Mouse (Mus musculus) ES-Bruce4 (cell line): Measurements from ENCODE around the gene Kcnj10. TPM values are rescaled to one million over a fixed set of nuclear protein-coding genes. Genes with fewer than 3 reads are reported as not detected.
A peak's percentile ranks its signal among the peaks of the same experiment; 100 is the strongest.

Experiments used
- H3K27ac ChIP-seq: 2 replicates; pipeline ENCODE4 v1.5.1; 2012; ENCODE audit warnings: low read length, inconsistent platforms; ENCODE audit not compliant: insufficient read depth
- H3K27me3 ChIP-seq: 2 replicates; pipeline ENCODE4 v1.6.1; 2012; ENCODE audit warnings: mild to moderate bottlenecking, low read length, inconsistent platforms; ENCODE audit not compliant: control insufficient read depth, poor library complexity, insufficient read depth, severe bottlenecking
- H3K36me3 ChIP-seq: 2 replicates; pipeline ENCODE4 v1.6.1; 2012; ENCODE audit warnings: inconsistent platforms, mild to moderate bottlenecking, low read length, moderate library complexity; ENCODE audit not compliant: control insufficient read depth, poor library complexity, insufficient read depth, severe bottlenecking
- H3K4me1 ChIP-seq: one replicate; pipeline ENCODE4 v1.8.1; 2011; ENCODE audit warnings: low read length; ENCODE audit not compliant: control insufficient read depth, insufficient read depth
- H3K4me3 ChIP-seq: 2 replicates; pipeline ENCODE4 v1.5.1; 2011; ENCODE audit warnings: low read depth, mild to moderate bottlenecking, low read length
- H3K9ac ChIP-seq: 2 replicates; pipeline ENCODE4 v1.6.1; 2012; ENCODE audit warnings: low read depth, mild to moderate bottlenecking, inconsistent platforms; ENCODE audit not compliant: poor library complexity, severe bottlenecking
- H3K9me3 ChIP-seq: replicated peaks from 2 replicates; pipeline ENCODE4 v1.6.1; 2012; ENCODE audit warnings: mild to moderate bottlenecking, low read length, inconsistent platforms; ENCODE audit not compliant: control insufficient read depth, poor library complexity, insufficient read depth, severe bottlenecking
- CTCF ChIP-seq: IDR thresholded peaks from one replicate; pipeline ENCODE4 v1.8.1; 2011; ENCODE audit warnings: low read depth, low read length
- EP300 ChIP-seq: IDR thresholded peaks from 2 replicates; pipeline ENCODE4 v1.6.1; 2011; ENCODE audit warnings: low read depth, low read length; ENCODE audit not compliant: insufficient read depth
- POLR2A ChIP-seq: IDR thresholded peaks from one replicate; pipeline ENCODE4 v1.8.1; 2011; ENCODE audit warnings: low read length; ENCODE audit not compliant: insufficient read depth
- polyA plus RNA-seq: library from polyadenylated mRNA; stranded (reverse); fragments of >200 nt; gene quantifications from 2 replicates; pipeline ENCODE4 v1.2.4, GENCODE M21; 2011; ENCODE audit warnings: low read depth; ENCODE audit not compliant: missing spikeins, insufficient read depth, insufficient read length

Kcnj10 gene
- polyA plus RNA-seq, 1 experiment: 1.0 TPM

DNA sequence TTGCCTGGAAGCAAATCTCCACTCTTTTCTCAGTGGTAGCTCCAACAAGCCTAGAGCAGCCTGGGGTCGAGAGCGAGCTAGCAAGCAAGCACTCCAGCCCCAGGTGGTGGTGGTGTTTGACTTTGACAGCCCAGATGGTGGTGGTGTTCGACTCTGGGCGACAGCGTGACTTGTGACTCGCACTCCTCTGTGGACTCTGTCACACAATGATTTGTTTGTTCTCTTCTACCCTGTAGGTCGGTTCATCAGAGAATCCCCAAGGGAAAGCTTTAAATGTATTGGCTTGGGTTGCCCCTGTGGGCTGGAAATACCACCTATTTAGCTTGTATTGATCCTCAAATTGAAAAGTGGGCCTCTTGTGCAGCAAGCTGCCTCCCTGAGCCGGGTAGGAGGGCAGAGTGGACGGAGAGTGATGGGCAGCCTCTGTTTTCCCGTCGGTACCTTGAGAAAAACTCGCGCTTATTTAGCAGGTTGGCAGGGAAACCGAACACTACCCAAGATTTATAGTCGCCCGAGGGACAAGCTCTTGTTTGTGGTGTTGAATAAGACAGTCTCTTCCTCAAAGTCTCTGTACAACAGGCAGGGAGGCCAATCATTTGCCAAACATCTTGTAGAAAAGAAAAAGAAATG lies 65.2 kb downstream of the Kcnj10 start:
- Histone ChIP-seq H3K9me3 (no peaks in the 10 kb centered on the region), H3K36me3 (no peaks in the 10 kb centered on the region), H3K9ac (no peak overlapping the region), H3K27me3 (no peaks in the 10 kb centered on the region), H3K27ac (no peak overlapping the region), H3K4me3 (no peak overlapping the region), H3K4me1 (no peaks in the 10 kb centered on the region)
- no peak for TF ChIP-seq EP300
- TF ChIP-seq CTCF: no peak
- no peak for TF ChIP-seq POLR2A

DNA sequence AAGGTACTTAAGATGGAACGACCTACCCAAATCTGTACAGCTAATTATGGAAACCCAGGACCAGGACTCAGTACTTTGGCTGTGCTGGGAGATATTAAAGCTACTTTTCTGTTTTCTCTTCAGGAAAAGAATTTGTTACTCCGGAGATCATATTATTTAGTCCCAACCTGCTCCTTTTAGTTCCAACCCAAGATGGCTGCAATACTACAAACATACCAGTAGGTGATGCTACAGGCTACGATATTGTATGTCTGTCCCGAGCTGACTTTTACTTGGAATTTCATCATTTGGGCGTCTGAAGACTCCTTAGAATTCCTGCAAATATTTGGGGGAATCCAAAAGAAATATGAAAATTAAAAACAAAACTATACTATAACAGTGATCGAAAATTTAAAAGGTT lies 68.0 kb downstream of the Kcnj10 start:
- Histone ChIP-seq H3K36me3 (no peaks in the 10 kb centered on the region), H3K4me3 (no peak overlapping the region), H3K27ac (no peak overlapping the region), H3K9ac (no peak overlapping the region), H3K27me3 (no peaks in the 10 kb centered on the region), H3K4me1 (no peaks in the 10 kb centered on the region), H3K9me3 (no peaks in the 10 kb centered on the region)
- no peak for TF ChIP-seq POLR2A
- peak; percentile 33 for TF ChIP-seq CTCF
- TF ChIP-seq EP300: no peak

DNA sequence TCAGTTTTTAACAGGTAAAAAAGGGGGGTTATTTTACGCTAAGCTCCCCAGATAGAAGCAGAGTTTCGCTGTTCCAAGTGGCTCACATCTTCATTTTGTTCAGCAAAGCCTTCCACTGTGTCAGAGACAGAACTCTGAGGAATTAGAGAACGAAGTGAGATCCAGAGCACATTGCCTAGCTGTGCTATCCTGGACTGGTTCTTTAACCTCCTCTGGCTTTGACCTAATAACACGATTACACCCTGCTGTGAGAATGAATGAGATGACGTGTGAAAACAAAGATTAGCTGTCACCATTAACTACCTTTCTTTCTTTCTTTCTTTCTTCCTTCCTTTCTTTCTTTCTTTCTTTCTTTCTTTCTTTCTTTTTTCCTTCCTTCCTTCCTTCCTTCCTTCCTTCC lies 68.4 kb downstream of the Kcnj10 start:
- no peaks in the 10 kb centered on the region for H3K27me3 ChIP-seq
- TF ChIP-seq POLR2A (no peak), EP300 (no peak), CTCF (no peak)
- no peak overlapping the region for H3K4me3 ChIP-seq

DNA sequence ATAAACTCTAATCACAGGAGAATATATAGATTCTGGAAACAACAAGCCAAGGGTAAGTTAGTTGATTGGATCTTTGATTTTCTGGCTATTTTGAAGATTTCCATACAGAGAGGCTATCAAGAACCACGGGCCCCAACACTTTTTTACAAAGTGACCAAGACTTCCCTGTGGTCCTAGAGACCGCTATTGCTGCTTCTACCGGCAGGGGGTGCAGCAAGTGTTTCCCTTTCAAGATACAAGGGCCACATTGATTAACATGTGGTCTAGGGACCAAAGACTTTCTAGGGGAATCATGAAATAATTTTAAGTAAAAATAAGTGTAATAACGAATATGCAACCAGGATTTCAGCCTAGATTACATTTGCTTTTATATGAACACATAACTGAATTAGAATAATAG lies 69.8 kb downstream of the Kcnj10 start:
- Histone ChIP-seq H3K36me3 (no peaks in the 10 kb centered on the region), H3K27me3 (no peaks in the 10 kb centered on the region), H3K9me3 (no peaks in the 10 kb centered on the region), H3K4me3 (no peak overlapping the region), H3K4me1 (no peaks in the 10 kb centered on the region), H3K9ac (no peak overlapping the region), H3K27ac (no peak overlapping the region)
- TF ChIP-seq EP300: no peak
- TF ChIP-seq CTCF: peak; percentile 57

More for the DNA sequence above, 68.4 kb downstream of the Kcnj10 start:
- Histone ChIP-seq H3K36me3 (no peaks in the 10 kb centered on the region), H3K4me1 (no peaks in the 10 kb centered on the region), H3K9me3 (no peaks in the 10 kb centered on the region), H3K27ac (no peak overlapping the region; the same call in 1 of the 2 replicates), H3K9ac (no peak overlapping the region)

DNA sequence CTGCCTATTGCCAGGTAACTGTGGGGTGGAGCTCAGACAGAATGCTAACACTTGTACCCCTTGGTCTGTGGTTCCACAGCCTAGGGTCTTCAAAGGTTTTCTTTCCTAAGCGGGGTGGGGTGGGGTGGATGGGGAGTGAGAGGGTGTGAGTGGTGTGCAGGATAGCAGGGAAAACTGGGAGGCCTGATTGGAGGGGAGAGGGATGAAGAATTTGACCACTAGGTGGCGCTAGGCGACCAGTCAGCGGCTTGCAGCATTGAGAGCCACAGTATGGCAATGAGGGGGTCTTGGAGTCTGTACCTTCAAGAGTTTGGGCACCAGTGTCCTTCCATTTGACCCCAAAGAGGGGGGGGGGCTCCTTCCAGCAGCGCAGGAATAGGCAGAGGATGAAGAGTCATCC lies 71.2 kb downstream of the Kcnj10 start:
- no peaks in the 10 kb centered on the region for H3K27me3 ChIP-seq
- H3K9ac ChIP-seq: no peak overlapping the region
- H3K36me3 ChIP-seq: no peaks in the 10 kb centered on the region
- no peaks in the 10 kb centered on the region for H3K9me3 ChIP-seq
- H3K4me3 ChIP-seq: no peak overlapping the region
- no peak overlapping the region for H3K27ac ChIP-seq
- H3K4me1 ChIP-seq: peaks cover 3% of the 10 kb centered on the region
- peak; percentile 97 for TF ChIP-seq CTCF
- 0 out of 2 replicates have a peak, but pooled peaks have one; percentile 38 for TF ChIP-seq EP300
- TF ChIP-seq POLR2A: no peak

DNA sequence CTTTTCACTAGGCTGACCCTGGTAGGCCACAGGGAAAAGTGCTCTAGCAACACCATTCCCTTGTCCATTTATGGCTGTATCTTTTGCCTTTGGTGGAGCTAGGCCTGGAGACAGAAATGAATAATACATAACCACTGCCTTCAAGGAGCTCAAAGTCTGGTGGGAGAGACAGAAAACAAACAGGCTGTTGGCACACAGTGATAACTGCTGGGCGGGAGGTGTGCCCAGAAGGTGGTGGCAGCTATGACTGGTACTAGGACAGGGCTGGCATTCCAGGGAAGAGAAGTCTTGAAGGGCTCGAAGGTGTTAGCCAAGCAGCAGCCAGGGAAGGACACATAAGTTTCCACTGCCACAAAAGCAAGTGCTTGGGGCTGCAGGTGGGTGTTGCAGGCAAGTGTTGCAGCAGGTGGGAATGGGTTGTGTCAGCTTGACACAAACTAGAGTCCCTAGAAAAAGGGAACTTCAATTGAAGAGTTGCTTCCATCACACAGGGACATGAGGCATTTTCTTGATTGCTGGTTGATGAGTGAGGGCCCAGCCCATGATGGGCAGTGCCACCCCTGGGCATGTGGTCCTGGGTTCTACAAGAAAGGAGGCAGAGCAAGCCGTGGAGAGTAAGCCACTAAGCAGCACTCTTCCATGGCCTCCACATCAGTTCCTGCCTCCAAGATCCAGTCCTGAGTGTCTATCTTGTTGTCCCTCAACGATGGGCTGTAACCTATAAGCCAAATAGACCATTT lies 72.7 kb downstream of the Kcnj10 start:
- peaks cover 5% of the 10 kb centered on the region for H3K4me1 ChIP-seq
- no peak for TF ChIP-seq EP300
- TF ChIP-seq CTCF: no peak
- TF ChIP-seq POLR2A: no peak

More for the DNA sequence above, 72.7 kb downstream of the Kcnj10 start:
- Histone ChIP-seq H3K27me3 (no peaks in the 10 kb centered on the region), H3K27ac (no peak overlapping the region), H3K9me3 (no peaks in the 10 kb centered on the region), H3K9ac (no peak overlapping the region), H3K4me3 (no peak overlapping the region), H3K36me3 (no peaks in the 10 kb centered on the region)
